Mouse (Mus musculus): ENCODE measurements around the gene Prss45. TPM values are rescaled to one million over a fixed set of nuclear protein-coding genes. Genes with fewer than 3 reads are reported as not detected.
"Not testable (repeated sequence)": the region's sequence is repeated elsewhere in the genome, so short reads cannot be mapped to it uniquely, and the experiment has no call there.

Prss45 gene
- not detected in 2 replicates for total RNA-seq (2021)
- long read RNA-seq = 0 reads

DNA sequence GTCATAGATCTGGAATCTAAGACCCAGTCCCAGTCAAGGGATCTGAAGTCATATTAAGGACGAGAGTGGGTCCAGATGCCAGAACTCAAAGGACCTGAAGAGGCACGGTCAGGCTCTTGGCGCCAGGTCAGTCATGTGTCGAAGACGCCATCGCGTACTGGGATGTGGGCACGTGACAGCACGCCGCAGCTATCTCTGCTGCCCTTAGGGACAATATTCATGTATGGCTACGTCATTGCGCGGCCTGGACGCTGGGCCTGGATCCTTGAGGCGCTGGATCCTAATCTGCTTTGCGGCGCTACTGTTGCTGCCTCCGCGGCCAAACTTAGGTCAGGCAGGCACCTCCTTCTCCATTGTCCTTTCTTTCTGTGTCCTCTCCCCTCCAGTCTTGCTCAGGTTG, at the start of gene Prss45:
Gene Prss45, plus strand, starts transcription at position 178 of the 400 bp plus-strand sequence.
- DNase-seq = no peak

GRCm38 (mm10) chr9:110788169-110788568, 46.2 kb upstream of the Prss45 start:
- DNase-seq = no peak

- no peak for DNase-seq
Observed at GRCm38 (mm10) chr9:110790462-110790861, 43.9 kb upstream of the Prss45 start.

DNA sequence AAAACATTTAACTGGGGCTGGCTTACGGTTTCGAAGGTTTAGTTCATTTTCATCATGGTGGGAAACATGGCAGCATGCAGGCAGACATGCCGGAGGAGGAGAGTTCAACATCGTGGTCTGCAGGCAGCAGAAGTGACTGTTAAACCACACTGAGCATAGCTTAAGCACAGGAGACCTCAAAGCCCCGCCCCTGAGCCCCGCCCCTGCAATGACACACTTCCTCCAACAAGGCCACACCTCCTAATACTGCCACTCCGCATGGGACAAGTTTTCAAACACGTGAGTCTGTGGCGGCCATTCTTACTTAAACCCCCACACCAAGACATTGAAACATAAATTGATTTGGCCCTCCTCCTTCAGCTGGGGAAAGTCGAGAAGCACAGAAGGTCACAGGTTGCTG, 37.4 kb upstream of the Prss45 start:
- no peak for DNase-seq

DNA sequence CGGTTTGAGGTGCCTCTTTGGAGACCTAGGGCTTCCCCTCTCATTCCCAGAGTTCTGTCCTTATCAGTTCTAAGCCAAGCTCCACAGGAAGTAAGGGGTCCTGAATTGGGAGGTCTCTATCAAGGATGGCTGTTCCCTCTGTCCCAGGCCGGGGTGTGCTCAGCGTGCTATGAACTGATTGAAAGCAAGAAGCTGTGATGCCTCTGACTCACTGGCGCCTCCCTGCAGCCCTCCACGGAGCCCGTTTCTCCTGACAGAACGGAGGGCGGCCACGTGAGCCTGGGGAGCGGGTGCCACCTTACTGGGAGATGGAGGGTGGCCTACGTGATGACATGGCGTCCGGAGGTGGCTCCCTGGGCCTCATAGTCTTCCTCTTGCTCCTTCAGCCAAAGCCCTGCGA, 36.5 kb upstream of the Prss45 start, which contains the start of gene Prss42:
Gene Prss42, plus strand, starts transcription at position 301 of the 400 bp plus-strand sequence.
- no peak for DNase-seq

DNA sequence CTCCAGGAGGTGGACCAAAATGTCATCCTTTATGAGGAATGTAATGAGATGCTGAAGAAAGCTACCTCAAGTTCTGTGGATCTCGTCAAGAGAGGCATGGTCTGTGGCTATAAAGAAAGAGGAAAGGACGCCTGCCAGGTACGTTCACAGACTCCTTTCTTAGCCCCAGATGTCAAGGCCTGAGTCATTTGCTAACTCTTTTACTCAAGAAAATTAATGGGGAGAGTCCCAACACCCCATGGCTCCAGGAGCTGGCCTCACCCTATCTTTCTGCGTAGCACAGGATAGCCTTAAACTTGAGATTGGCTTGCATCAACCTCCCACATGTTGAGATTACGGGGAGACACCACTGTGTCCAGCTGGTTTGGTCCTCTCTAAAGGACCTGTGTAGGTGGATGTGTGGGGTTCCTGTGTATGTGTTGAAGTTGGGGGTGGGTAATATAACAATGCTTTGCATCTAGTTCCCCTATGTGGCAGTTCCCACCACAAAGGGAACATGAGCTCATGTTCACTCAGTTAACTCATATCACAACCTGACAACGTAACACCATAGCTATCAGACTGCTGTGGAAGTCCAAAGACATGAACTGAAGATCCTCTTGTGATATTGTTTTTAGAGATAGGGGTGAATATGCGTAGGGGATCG, 33.4 kb upstream of the Prss45 start:
- DNase-seq = no peak

- no peak for DNase-seq
Observed at GRCm38 (mm10) chr9:110803294-110803693, 31.1 kb upstream of the Prss45 start.

- DNase-seq = no peak
Observed at GRCm38 (mm10) chr9:110810051-110810450, 24.3 kb upstream of the Prss45 start.

- DNase-seq = no peak
Observed at GRCm38 (mm10) chr9:110813789-110814188, 20.6 kb upstream of the Prss45 start, which contains the start of gene Prss44. Gene Prss44, plus strand, starts transcription at chr9:110813994.

DNA sequence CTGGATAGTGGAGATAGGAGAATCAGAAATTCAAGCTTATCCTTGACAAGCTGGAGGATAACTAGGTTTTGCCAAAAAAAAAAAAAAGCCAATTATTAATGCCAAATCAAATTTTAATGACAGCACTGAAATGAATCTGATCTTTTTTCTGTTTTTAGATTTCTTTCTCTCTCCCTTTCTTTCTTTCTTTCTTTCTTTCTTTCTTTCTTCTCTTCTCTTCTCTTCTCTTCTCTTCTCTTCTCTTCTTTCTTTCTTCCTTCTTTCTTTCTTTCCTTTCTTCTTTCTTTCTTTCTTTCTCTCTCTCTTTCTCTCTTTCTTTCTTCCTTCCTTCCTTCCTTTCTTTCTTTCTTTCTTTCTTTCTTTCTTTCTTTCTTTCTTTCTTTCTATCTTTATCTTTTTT, 13.8 kb upstream of the Prss45 start:
- not testable (repeated sequence) for DNase-seq

- DNase-seq = no peak
Observed at GRCm38 (mm10) chr9:110821436-110821835, 13.0 kb upstream of the Prss45 start.

GRCm38 (mm10) chr9:110825426-110825825, 9.0 kb upstream of the Prss45 start:
- DNase-seq = no peak

DNA sequence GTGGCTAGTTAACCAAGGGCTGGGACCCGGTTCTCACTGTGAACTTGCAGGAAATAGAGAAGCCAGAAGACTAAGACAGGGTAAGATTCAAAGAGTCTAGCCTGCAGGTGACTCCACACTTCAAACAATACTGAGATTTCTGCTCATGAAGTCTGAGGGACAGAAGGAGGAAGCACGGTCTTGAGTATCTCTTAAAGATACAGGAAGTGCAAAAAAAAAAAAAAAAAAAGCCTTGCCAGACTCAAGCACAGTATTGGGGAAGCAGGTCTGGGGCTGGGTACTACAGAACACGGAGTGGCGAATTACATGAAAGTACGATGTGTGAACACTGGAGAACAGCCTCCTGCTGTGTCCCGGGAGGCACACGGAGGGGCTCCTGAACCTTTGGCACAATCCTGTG, 8.6 kb upstream of the Prss45 start:
- no peak for DNase-seq

DNA sequence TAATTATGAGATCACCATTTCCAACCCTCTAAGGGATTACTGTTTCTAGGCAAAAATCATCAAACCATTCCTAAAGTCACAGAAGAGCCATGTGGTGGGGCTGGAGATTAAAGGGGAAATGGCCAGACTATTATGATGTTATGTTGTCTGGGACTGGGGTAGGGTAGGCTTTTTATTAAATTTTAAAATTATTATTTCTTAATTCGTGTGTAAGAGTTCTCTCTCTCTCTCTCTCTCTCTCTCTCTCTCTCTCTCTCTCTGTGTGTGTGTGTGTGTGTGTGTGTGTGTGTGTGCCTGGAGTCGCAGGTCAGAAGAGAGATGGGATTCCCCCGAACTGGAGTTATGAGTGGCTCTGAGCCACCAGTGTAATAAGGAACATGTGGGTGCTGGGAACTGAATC, 8.0 kb upstream of the Prss45 start, which contains the start of gene Prss43:
Gene Prss43, plus strand, starts transcription at position 301 of the 400 bp plus-strand sequence.
- no peak for DNase-seq

- DNase-seq = no peak
Observed at GRCm38 (mm10) chr9:110833021-110833420, 1.4 kb upstream of the Prss45 start.

DNA sequence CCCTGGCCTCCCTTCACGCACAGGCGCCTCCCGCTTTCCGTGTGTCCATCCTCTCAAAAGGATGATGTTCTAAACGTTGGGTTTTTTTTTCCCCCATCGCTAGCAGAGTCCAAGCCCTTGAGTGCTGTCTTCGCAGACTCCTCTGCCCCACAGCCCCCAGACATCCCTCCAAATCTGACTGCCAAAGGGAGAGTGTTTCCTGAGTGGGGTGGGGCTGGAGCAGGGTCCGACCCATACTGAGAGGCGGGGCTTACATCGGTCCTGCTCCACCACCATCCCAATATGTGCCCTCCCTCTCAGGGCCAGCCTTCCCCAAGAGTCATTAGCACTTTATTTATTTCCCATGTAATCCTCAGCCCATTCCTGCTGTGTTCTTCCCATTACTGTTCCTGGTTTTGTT, 573 bp downstream of the Prss45 start:
- DNase-seq = no peak

GRCm38 (mm10) chr9:110836112-110836511, 1.7 kb downstream of the Prss45 start:
- no peak for DNase-seq

DNA sequence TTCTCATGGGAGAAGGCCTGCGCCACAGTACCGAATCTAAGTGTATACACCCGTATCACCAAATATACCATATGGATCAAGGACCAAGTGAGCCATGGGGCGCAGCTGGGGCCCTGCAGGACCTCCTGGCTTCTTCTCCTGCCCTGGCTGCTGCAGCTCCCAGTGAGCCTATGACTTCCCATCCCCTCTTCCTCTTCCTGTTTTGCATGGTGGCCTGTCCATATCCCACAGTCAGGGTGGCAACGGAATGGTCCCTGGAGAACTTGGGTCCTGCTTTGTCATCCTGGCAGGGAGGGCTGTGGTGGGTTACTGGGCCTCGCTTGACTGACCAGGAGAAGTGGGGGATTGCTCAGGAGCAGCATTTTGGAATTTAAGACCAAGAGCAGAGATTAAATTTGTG, 6.5 kb downstream of the Prss45 start:
- DNase-seq = no peak

DNA sequence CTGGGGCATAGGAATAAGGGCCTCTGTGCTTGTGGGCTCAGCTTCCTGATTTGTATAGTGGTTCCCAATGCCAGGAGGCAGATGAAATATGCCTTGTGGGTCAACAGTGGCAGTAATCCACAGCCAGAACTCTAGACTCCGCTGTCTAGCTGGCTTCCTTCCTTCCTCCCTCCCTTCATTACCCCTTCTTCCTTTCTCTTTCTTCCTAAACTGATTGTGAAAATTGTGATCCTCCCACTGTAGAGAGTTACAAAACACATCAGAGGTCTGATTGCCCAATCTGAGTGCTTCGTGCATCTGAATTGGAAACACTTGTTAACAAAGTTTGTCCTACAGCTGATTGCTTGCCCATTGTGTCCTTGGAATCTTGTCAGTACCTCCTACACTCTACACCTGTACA, 7.0 kb downstream of the Prss45 start:
- DNase-seq = no peak

DNA sequence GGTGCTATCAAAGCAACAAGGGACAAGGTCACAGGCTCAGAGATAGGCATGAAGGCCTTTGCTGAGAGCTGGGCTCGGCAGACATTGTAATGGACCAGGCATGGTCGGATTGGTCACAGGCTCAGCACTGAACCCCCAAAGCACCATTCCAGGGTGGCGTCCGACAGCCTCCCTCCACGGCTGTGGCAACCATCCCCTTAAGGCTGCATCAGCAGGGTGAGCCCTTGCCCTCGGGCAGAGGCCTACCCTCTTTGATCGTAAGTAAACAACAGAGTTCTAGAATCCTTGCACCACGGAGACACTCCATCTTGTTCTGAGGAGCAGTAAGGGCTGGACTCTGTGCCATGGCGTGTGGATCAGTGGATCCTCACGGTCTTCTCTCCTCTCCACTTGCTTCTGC, 9.8 kb downstream of the Prss45 start, which contains the start of gene Prss46:
Gene Prss46, plus strand, starts transcription at position 301 of the 400 bp plus-strand sequence.
- DNase-seq = no peak

- peak; percentile 34 for DNase-seq
Observed at GRCm38 (mm10) chr9:110849162-110849561, 14.8 kb downstream of the Prss45 start.

DNA sequence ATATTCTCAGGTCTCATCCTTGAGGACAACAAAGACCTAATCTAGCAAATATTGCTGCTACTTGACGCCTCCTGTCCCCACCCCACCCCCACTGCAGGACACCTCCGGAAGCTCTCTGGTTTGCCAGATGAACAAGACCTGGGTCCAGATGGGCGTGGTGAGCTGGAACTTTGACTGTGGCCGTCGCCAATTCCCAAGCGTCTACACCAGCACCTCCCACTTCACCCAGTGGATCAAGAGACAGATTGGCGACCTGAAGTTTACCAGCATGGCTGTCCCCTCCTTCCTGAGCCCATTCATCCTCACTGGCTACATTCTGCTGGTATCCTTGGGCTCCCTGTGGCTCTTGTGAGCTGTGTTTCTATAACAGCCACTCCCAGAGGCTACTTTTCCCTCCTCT, 21.5 kb downstream of the Prss45 start:
- no peak for DNase-seq

GRCm38 (mm10) chr9:110856920-110857319, 22.5 kb downstream of the Prss45 start:
- no peak for DNase-seq

DNA sequence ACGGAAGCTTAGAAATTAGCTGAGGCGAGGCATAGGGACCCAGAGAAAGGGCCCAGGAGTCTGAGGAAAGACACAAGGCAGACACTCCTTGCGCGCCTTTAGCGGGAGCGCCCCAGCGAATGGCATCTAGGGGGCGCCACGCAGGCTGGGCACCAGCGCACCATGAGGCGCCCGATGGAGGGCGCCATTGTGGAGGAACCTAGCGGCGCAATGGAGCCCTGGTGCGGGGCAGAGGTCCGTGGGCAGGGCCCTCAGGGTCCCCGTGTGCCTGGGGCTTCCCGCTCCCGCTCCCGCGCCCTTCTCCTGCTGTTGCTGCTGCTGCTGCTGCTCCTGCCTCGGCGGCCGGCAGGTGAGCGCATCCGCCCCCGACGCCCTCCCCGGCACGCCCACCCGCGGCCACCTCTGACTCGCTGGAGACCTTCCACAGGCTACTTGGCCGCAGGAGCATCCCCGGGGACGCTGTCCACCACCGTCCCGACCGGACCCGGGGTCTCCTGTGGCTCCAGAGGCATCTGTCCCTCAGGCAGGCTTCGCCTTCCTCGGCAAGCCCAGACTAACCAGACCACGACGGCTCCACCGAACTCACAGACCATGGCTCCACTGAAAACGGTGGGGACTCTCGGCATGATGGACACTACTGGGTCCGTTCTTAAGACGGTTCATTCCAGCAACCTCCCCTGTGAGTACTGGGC, 23.5 kb downstream of the Prss45 start, which contains the start of gene Prss50:
Gene Prss50, plus strand, starts transcription at position 187 of the 692 bp plus-strand sequence.
- DNase-seq = no peak

All from adrenal gland, postnatal 25 days (tissue).